Mouse (Mus musculus) layer of hippocampus, adult 6 months (tissue): ENCODE results near the gene Ndn. TPM values are rescaled to one million over a fixed set of nuclear protein-coding genes. Genes with fewer than 3 reads are reported as not detected.

Experiments used
- long read RNA-seq, 2 experiments: library from polyadenylated mRNA; unstranded; transcript quantifications; one replicate each; pipeline ENCODE4 v2.0.0; 2019 to 2020
- polyA plus RNA-seq: library from polyadenylated mRNA; unstranded; fragments of <200 nt; fragmentation: Nextera tagmentation; gene quantifications from 2 replicates; pipeline ENCODE4 v1.2.3, GENCODE M21; 2021

Gene Ndn
- 125 and 252 TPM in 2 replicates for polyA plus RNA-seq
- long read RNA-seq, experiment 1, transcript Ndn-201 (1 exons, 3,694 nt), result major isoform, 1,050 of 1,054 reads
- long read RNA-seq, experiment 1, partial matches to known transcripts, result 0 of 1,054 reads
- long read RNA-seq, experiment 1, other reads (novel, unspliced or antisense), result 4 of 1,054 reads
- long read RNA-seq, experiment 2, transcript Ndn-201 (1 exons, 3,694 nt), result major isoform, 2,211 of 2,213 reads
- long read RNA-seq, experiment 2, partial matches to known transcripts, result 0 of 2,213 reads
- long read RNA-seq, experiment 2, other reads (novel, unspliced or antisense), result 2 of 2,213 reads

GRCm38 (mm10) chr7:62346269-62346668 lies at the start of gene Ndn:
Ndn (plus strand) TSS chr7:62346569.

GRCm38 (mm10) chr7:62376510-62377304 lies 30.3 kb downstream of the Ndn start, which contains the start of gene Magel2:
Magel2 (plus strand) TSS chr7:62377010.

Other genes starting within 250 kb of the Ndn start
- 0.78 and 1.0 TPM in 2 replicates for gene Magel2, start 30.4 kb downstream of the Ndn start, polyA plus RNA-seq
- gene Mkrn3, start 73.6 kb downstream of the Ndn start, polyA plus RNA-seq, result 1.1 TPM in 2 replicates
- 0.16 and 0.41 TPM in 2 replicates for gene Peg12, start 117.9 kb downstream of the Ndn start, polyA plus RNA-seq